Mouse (Mus musculus): Measurements from ENCODE around the gene Bud13.

Bud13 gene

DNA sequence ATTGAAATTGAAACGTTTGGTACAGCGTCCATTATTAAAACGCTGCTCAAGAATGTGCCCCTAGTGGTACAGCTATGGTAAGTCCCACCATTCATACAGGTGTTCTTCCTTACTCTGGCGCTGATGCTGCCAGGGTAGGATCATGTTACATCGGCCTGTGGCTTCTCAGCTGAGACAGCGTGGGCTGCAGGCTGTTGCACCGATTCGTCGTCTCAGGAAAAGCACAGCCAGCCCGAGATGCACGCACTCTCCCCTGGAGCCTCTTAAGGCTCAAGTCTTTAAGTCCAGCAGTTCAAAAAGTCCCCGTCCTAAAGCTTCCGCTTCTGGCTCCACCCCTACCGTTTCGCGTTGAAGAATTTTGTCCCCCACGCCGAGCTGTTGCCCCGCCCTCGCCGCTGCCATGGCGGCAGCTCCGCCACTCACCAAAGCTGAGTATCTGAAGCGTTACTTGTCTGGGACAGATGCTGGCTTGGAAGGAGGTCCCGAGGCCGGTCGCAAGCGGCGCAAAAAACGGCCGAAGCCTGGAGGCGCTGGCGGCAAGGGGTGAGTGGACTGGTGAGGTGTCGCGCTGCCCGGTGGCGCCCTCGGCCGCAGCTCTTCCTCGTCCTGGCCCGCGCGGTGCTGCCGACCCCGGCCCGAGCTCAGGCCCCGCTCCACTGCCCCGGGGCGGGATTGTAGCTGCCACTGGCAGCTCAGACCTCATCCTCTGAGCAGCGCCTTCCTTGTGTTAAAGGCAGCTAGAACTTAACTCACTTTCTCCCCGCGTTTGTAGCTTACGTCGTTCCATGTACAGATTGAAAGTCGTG is at the start of gene Bud13:
Gene Bud13, plus strand, starts transcription at position 378 of the 806 bp plus-strand sequence.
- peak; percentile 83 to 89 for DNase-seq (ENCODE audit: low spot score in 2 of 2)

DNA sequence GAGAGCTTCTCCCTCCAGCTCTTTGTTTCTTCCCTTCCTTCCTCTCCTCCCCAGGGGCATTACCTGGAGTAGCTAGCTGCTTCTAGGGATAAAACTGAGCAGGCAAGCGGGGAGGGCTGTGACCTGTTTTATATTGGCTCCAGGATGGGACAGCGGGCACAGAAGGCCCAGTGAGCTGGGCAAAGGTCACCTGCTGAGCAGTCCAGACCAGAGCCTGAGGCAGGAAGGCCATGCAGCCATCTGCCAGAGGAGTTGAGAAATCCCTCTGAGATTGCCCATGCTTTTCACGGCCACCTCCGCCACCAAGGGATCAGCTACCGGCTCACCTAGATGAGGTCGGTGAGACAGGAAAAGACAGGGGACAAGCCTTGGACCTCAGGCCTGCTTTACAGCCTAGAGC is 47.6 kb upstream of the Bud13 start:
- DNase-seq (ENCODE audit: low spot score in 2 of 2): no peak

DNA sequence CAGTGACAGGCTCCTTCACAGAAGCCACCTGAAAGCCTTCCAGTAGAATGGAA is 47.4 kb upstream of the Bud13 start, which contains the start of gene Apoc3:
Gene Apoc3, minus strand, starts transcription at position 41 of the 53 bp plus-strand sequence.
- DNase-seq (ENCODE audit: low spot score in 2 of 2): no peak

DNA sequence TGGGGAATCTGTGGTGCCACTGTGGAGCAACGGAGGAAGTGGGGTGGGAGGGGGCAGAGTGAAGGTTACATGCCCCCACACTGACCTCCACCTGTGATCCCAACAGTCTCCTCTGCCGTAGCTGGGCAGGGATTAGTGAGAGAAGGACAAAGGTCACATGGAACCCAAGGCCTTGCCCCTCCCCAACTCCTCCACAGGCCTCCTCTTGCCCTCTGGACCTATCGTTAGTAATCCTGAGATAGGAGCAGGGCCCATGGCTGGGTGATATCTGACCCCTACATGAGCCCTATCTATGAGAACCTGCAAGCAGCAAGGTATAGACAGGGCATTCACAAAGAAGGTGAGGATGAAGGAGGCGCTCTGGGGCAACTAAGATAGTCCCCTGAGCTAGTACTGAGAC is 47.2 kb upstream of the Bud13 start:
- DNase-seq (ENCODE audit: low spot score in 2 of 2): no peak

DNA sequence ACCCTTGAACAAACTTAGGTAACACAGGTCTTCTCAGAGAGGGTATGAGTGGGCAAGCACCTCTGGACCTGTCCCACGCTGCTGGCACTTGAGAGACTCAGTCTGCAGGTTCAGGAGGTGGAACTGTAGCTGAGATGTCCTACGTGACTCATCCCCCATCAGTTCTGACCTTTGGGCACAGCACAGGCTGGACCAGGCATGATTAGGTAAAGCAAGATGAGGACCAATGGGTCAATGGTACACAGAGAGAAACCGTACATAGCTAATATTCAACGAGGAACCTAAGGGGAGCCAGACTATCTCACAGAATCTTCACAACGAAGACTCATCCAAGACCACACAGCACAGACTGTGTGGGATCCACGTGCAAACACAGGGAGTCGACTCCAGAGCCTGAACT is 44.0 kb upstream of the Bud13 start:
- no peak for DNase-seq (ENCODE audit: low spot score in 2 of 2)

DNA sequence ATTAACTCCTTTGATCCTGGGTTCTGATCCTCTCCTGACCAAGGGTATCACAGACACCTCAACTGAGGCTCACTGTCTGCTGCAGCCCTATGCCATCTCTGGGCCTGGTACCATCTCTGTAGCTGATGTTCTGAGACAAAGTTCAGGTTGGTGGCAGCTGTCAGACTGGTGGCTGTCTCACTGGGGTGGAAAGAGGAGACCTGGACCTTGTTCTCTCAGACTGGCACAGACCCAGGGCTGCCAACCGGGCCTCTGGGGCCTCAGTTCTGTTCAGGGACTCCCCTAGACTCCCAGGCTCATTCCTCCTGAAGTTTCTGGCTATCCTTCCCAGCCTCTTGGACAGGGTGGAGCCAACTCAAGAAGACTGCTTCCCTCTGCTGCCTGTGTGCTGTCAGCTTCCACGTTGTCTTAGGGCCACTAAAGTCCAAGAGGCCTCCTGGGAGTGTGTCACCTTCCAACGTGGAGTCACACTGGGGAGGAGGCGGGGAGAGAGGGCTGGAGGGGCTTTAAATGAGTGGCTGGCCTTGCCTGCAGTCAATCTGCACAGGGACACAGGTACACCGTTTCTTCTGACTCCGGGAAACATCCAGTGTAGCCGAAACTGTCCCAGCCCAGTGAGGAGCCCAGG is 42.2 kb upstream of the Bud13 start, which contains the start of gene Apoa4:
Gene Apoa4, plus strand, starts transcription at position 171 of the 628 bp plus-strand sequence.
- DNase-seq (ENCODE audit: low spot score in 2 of 2): no peak

DNA sequence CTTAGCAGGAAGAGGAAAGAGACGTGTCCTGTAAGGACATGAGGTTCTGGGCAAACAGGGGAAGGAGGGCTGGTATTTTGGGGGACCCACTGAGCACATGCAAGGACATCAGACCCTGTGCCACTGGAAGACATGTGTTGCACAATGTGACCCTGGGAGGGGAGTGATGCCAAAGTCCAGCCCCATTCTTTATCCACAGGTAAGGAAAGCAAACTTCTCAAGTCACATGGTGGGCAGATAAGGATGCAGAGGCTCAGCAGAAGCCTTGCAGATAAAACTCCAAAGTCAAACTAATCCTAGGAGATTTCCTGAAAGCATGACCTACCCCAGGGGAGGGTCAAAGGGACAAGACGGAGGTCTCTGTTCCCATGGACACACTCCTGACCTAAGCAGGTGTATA is 41.0 kb upstream of the Bud13 start:
- no peak for DNase-seq (ENCODE audit: low spot score in 2 of 2)

DNA sequence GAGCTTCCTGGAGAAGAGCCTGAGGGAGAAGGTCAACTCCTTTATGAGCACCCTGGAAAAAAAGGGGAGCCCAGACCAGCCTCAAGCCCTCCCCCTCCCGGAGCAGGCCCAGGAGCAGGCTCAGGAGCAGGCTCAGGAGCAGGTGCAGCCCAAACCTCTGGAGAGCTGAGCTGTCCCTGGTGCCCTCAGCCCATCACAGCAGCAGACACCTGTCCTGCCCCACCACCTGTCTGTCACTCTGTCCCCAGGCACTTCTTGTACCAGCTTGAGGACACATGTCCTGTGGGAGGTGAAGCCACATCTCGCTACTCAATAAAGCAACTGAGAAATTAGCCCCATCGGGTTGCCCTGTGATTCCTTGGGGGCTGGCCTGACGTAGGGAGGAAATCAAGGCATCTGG is 39.7 kb upstream of the Bud13 start:
- DNase-seq (ENCODE audit: low spot score in 2 of 2): no peak

DNA sequence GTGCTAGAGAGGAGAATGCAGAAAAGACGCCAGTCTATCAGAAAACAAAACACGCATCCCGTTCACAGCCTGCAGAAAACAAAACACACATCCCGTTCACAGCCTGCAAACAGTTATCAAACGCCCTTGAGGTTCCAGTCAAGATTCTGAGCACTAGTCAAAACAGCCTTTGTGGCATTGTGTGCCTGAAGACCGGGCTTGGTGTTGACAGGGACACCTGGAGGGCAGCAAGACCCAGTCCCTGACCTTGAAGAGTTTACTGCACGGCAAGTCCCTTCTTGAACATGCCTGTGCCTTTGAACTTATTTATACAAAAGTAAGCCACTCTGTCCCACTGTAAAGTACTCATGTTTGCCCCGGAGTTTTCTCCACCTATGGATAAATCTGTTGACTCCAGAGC is 39.2 kb upstream of the Bud13 start:
- DNase-seq (ENCODE audit: low spot score in 2 of 2): no peak

DNA sequence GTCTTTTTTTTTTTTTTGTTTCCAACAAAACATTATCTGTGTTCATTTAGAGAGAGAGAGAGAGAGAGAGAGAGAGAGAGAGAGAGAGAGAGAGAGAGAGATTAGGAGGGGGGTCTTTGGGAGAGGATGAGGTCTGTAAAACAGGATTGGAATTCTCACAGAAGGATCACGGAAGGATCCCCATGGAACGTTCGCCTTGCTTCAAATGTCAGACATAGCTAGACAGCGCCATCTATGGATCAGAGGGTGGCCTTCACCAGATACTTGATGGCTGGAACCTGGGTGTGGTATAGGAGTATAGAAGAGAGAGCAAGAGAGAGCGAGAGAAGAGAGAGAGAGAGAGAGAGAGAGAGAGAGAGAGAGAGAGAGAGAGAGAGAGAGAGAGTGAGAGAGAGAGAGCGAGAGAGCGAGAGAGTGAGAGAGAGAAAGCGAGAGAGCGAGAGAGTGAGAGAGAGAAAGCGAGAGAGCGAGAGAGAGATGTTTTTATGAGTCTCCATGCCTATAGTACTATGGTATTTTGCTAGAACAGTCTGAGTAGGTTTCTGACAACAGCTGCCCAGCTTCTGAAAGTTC is 36.0 kb upstream of the Bud13 start:
- peak in 1 of 2 experiments; percentile 50 for DNase-seq (ENCODE audit: low spot score in 2 of 2)

DNA sequence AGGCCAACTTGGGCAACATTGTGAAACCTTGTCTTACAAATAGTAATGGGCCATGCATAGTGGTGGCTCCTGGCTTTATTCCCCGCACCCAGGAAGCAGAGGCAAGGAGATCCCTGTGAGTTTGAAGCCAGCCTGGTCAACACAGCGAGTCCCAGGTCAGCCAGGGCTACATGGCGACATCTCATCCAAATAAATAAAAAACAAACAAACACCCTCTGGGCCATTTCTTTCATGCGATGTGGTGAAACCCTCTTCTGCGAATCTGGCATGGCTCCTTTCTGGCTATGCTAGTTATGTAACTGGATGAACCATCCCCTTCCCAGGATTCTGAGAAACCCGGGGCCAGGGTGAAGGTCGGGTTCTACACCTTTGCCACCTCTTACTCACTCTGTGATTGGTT is 26.6 kb upstream of the Bud13 start:
- no peak for DNase-seq (ENCODE audit: low spot score in 2 of 2)

DNA sequence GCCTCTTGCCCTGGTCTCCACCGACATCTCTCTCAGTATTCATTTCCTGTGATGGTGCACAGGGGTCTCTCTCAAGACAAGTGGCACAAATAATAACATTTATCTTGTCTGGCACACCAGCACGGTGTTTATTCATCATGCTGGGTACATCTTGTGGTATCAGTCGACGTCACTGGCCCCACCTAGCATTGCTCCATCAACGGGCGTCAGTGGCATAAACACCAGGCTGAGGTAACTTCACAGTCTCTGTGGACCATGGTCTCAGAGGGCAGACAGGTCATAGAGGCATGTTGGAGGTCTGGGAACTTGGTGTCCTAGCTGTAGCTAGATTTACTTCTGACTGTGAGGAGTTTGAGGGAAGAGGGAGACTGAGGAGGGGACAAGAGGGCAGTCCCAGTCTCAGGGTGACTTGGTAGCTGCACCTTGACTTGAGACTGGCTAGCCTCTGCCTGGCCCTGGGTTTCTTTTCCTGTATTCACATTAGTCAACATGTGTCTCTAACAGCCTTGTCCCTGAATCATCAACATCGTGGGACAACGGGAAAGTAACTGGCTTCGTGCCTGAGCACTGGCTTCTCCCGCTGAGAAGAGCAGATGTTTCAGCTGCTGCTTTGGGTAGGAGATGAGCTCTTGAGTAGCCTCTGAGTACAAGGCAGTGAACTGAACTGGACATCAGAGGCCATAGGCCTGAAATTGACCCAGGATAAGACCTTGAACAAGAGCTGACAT is 26.0 kb upstream of the Bud13 start:
- DNase-seq (ENCODE audit: low spot score in 2 of 2): no peak

DNA sequence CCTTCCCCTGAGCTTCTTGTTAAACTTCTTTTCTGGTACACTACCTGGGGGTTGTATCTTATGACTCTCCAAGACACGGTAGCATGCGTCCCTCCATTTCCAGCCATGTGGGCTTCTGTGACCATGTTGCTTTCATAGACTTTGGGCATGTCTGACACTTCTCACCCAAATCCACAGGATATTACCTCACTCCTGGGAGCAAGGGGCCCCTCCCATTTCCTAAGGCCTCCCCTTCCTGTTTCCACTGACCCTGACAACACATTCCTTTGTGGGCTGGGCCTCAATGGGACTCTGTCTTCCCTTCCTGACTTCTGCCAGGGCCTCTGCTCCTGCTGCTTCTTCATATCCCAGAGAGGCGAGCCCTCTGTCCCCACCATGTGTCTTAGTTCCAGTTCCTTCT is 25.3 kb upstream of the Bud13 start:
- no peak for DNase-seq (ENCODE audit: low spot score in 2 of 2)

DNA sequence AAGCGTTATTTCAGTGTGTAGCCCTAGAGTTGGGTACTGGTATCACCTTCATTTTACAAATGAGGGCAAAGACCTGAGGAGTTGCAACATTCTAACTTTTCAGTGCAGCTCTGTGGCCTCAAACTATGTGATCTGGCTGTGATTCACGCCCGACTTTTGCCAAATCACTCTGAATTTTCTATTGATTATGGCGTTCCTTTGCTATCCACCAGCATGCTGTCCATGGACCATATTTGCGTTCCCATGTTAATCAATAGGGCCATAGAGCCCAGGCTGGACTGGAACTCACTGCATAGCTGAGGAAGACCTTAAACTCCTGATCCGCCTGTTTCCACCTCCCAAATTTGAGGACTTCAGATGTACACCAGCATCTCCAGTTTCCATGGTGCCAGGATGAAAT is 23.7 kb upstream of the Bud13 start:
- no peak for DNase-seq (ENCODE audit: low spot score in 2 of 2)

DNA sequence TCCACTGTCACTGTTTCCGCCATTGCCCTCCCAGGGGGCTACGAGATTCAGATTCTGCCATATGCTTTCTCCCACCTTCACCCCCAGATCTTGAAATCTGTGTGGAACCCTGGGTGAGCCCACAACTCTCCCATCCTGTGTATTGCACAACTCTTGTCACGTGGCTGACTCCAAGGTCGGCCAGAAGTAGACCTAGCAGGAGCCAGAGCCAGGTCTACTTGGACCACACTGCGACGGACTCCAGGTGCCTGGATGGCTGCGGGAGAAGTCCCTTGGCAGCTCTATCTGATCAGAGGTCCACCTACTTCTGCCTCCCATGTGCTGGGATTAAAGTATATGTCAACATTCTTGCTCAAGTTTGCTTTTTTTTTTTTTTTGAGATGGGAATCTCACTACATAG is 21.7 kb upstream of the Bud13 start:
- DNase-seq (ENCODE audit: low spot score in 2 of 2): no peak

DNA sequence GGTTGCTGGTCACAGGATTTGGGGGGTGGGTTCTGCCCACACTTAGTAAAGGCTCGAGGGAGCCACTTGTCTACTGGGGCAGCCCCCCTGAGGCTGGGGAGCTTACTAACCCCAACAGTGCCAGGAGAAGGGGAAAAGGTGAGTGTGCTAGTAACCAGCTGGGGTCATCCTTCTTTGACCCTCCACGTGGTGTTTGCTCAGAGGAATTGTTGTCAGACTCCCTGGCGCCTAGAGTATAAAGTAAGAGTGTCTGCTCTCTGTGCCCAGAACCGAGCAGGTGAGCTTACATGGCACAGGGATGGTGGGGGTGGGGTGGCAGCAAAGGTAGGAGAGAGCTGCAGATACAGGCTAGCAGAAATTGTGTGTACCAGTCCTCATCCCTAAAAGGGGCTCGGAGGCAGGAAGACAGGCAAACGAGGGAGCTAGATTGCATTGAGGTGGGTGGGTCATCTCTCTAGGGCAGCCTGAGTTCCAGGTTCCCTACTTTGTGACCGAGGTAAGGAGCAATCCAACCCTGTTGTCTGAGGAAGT is 14.4 kb upstream of the Bud13 start, which contains the start of gene Apoa5:
Gene Apoa5, plus strand, starts transcription at position 291 of the 531 bp plus-strand sequence.
- no peak for DNase-seq (ENCODE audit: low spot score in 2 of 2)

DNA sequence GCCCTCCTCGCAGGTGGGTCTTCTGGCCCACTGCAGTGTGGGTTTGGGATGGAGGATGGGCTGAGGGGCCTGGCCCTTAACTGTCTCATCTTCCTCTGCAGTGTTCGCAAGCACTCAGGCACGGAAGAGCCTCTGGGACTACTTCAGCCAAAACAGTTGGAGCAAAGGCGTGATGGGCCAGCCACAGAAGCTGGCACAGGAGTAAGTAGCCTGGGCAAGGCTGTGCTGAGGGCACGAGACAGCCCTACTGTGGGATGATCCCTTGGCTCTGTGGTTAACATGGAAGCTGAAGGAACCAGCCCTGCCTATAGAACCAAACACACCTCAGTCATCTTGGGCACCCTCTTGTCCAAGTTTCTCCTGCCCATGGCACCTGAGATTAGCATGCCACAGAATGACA is 13.7 kb upstream of the Bud13 start:
- DNase-seq (ENCODE audit: low spot score in 2 of 2): no peak

DNA sequence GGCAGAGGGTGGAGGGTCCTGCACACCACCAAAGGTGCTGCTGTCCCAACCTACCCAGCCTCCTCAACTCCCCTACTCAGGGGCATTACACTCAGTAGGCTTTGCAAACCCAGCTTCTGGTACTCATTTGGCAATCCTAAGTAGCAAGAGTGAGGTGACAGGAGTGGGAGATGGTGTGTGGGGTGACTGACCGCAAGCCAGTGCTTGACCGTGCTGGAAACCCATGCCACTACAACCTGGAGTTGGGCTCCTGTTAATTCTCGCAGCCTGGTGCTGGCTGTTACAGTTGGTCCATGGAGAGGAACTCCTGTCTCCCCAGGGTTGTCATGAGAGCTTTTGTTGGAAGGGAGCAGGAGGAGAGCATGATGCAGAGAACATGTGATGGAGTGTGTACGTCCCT is 12.0 kb upstream of the Bud13 start:
- no peak for DNase-seq (ENCODE audit: low spot score in 2 of 2)

DNA sequence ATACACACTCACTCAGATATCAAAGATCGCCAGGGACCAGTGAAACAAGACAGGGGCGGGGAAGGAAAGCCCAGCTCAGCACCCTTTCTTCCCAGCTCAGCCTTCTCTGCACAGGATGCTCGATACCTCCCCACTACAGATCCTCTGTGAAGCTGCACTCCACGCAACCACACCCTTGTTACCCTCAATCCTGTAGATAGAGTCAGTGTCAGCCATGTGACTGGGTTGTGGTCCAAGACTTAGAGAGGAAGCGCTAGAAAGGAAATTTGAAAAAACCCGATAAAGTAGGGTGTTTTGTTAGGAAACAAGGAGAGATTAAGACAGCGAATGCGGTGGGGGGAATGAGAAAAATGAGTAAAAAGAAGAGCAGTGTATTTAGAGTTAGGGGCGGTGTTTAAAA is 10.7 kb upstream of the Bud13 start:
- no peak for DNase-seq (ENCODE audit: low spot score in 2 of 2)

DNA sequence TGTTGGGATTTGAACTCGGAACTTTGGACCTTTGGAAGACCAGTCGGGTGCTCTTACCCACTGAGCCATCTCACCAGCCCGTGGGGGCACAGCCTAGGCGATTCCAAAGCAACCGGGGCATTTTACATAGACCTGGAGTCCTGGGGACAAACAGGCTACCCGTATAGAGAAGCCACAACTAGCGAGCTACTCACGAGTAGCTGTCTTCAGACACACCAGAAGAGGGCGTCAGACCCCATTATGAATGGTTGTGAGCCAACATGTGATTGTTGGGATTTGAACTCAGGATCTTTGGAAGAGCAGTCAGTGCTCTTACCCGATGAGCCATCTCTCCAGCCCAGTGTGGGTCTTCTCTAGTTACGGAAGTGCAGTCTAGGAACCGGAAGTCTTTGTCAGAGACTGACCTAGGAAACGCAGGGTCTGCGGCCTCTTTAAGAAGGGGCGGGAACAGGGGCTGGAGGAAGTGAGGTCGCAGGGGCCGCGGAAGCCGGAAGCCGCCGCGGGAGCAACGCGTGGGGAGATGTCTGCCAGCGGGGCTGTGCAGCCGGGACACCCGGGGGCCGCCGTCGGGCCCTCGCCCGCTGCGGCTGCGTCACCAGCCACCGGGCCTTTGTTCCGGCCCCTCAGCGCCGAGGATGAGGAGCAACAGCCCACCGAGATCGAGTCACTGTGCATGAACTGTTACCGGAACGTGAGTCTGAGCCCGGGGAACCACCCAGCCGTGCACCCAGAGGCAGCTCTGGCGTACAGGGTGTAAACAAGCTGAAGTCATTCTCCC is 9.9 kb upstream of the Bud13 start, which contains the start of gene Zpr1:
Gene Zpr1, plus strand, starts transcription at position 388 of the 778 bp plus-strand sequence.
- DNase-seq (ENCODE audit: low spot score in 2 of 2): peak; percentile 80 to 82

DNA sequence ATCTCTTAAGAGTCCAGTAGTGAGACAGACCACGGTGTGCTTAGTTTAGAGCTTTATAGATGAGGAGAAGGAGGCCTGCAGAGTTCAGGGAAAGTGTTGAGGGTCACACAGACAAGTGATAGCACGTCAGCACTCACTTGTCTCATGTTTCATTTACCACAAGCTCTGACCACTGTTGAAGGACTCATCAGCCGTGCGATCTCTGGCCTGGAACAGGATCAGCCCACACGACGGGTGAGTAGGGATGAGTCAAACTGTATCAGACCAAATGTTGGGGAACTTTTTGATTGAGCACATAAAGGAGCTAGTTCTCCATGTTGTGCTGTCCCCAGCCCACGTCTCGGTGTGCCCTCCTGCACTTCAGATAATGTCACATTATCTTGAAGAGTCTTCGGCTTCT is 8.3 kb upstream of the Bud13 start:
- no peak for DNase-seq (ENCODE audit: low spot score in 2 of 2)

DNA sequence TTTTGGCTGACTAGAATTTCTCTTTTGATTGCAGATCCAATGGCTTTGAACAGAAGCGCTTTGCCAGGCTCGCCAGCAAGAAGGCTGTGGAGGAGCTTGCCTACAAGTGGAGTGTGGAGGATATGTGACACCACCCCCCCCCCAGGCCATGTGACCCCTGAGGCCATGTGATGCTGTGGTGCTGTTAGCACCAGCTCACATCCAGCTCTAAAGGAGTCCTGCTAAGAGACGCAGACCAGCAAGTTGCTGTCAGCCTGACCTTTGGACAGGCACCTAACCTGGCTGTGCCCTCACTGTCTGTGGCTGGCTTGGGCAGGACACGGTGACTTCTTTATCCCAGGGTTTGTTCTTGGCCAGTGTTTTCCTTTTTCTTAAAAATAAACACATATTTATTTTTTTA is 15.6 kb downstream of the Bud13 start:
- no peak for DNase-seq (ENCODE audit: low spot score in 2 of 2)
